Mouse (Mus musculus): ENCODE data around the gene Cnpy2. TPM values are rescaled to one million over a fixed set of nuclear protein-coding genes. Genes with fewer than 3 reads are reported as not detected.

Cnpy2 gene
- polyA plus RNA-seq, 1 experiment from 2014 or later = 253 TPM

DNA sequence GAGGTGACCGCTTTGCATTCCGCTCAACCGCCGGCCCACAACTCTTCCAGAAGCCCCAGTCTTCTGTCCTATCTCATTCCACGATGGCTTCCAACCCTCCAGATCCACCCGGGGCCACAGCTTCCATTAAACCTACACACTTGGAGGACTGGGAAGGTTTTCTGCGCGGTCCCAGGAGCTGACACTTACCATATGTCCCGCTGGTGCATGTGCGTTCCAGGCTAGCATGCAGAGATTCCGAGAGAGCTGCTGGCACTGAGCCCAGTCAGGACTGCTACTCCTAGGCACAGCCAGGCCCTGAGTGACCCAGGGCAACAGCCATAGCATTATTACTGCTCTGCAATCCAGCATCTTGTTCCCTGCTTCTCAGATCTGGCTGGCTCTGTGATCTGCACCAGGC is 24.6 kb upstream of the Cnpy2 start:
- Histone ChIP-seq H3K36me3 (replicated peaks) (peaks cover 5% of the 10 kb centered on the region), H3K9me3 (no peaks in the 10 kb centered on the region), H3K27ac (no peak overlapping the region), H3K4me1 (peaks cover 14% of the 10 kb centered on the region), H3K27me3 (ENCODE audit: poor library complexity, severe bottlenecking) (no peaks in the 10 kb centered on the region), H3K4me3 (no peak overlapping the region)
- DNase-seq (ENCODE audit: extremely low spot score, low spot score) = no peak
- WGBS = 86% methylated on average over 11 of the region's 11 CpGs

DNA sequence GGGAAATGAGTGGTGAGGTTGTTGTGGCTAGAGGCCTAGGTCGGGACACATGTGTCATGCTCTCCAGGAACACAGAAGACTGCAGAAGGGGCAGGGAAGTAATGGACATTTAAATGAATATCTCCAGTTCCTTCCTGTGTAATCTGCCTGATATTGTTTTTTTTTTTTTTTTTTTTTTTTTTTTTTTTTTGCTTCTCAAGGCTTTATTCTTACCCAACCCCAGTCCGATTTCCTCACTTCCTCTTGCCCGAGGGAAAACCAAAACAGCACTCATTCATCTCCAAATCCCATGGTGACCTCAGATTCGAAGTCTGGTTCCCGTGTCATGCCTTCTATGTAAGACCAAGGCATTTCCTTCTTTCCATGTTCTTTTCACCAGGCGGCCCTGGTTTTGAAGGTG is 24.0 kb upstream of the Cnpy2 start:
- H3K27ac ChIP-seq = no peak overlapping the region
- no peak overlapping the region for H3K4me3 ChIP-seq
- H3K9me3 ChIP-seq = no peaks in the 10 kb centered on the region
- no peak for DNase-seq (ENCODE audit: extremely low spot score, low spot score)
- WGBS = 77% methylated on average over 6 of the region's 6 CpGs
- peaks cover 16% of the 10 kb centered on the region for H3K4me1 ChIP-seq
- no peaks in the 10 kb centered on the region for H3K36me3 ChIP-seq (replicated peaks)
- H3K27me3 ChIP-seq (ENCODE audit: poor library complexity, severe bottlenecking) = no peaks in the 10 kb centered on the region

- Histone ChIP-seq H3K4me3 (no peak within 1 kb of the TSS), H3K27me3 (ENCODE audit: poor library complexity, severe bottlenecking) (no peaks in the 10 kb centered on the region), H3K4me1 (peaks cover 19% of the 10 kb centered on the region), H3K9me3 (no peaks in the 10 kb centered on the region), H3K27ac (no peak within 1 kb of the TSS), H3K36me3 (replicated peaks) (no peaks in the 10 kb centered on the region)
- DNase-seq (ENCODE audit: extremely low spot score, low spot score) = no peak
- 87% methylated on average over 11 of the region's 11 CpGs for WGBS
These were observed 23.5 kb upstream of the Cnpy2 start, which contains the start of gene Il23a for GRCm38 (mm10) chr10:128298702-128299171. Gene Il23a (minus strand): TSS chr10:128298752.

GRCm38 (mm10) chr10:128302357-128302756 is 19.9 kb upstream of the Cnpy2 start:
- H3K27ac ChIP-seq = peak overlapping the region; percentile 91
- peak overlapping the region; percentile 60 for H3K4me3 ChIP-seq
- peak; percentile 19 for DNase-seq (ENCODE audit: extremely low spot score, low spot score)
- peaks cover 21% of the 10 kb centered on the region for H3K4me1 ChIP-seq
- H3K9me3 ChIP-seq = no peaks in the 10 kb centered on the region
- 54% methylated on average over 3 of the region's 3 CpGs for WGBS
- no peaks in the 10 kb centered on the region for H3K27me3 ChIP-seq (ENCODE audit: poor library complexity, severe bottlenecking)
- H3K36me3 ChIP-seq (replicated peaks) = peaks cover 20% of the 10 kb centered on the region

- H3K4me1 ChIP-seq = peaks cover 21% of the 10 kb centered on the region
- no peaks in the 10 kb centered on the region for H3K9me3 ChIP-seq
- peak overlapping the region; percentile 91 for H3K27ac ChIP-seq
- peak overlapping the region; percentile 60 for H3K4me3 ChIP-seq
- 1% methylated on average over 9 of the region's 9 CpGs for WGBS
- no peak for DNase-seq (ENCODE audit: extremely low spot score, low spot score)
- no peaks in the 10 kb centered on the region for H3K27me3 ChIP-seq (ENCODE audit: poor library complexity, severe bottlenecking)
- peaks cover 20% of the 10 kb centered on the region for H3K36me3 ChIP-seq (replicated peaks)
These were observed 19.5 kb upstream of the Cnpy2 start for GRCm38 (mm10) chr10:128302785-128303125.

DNA sequence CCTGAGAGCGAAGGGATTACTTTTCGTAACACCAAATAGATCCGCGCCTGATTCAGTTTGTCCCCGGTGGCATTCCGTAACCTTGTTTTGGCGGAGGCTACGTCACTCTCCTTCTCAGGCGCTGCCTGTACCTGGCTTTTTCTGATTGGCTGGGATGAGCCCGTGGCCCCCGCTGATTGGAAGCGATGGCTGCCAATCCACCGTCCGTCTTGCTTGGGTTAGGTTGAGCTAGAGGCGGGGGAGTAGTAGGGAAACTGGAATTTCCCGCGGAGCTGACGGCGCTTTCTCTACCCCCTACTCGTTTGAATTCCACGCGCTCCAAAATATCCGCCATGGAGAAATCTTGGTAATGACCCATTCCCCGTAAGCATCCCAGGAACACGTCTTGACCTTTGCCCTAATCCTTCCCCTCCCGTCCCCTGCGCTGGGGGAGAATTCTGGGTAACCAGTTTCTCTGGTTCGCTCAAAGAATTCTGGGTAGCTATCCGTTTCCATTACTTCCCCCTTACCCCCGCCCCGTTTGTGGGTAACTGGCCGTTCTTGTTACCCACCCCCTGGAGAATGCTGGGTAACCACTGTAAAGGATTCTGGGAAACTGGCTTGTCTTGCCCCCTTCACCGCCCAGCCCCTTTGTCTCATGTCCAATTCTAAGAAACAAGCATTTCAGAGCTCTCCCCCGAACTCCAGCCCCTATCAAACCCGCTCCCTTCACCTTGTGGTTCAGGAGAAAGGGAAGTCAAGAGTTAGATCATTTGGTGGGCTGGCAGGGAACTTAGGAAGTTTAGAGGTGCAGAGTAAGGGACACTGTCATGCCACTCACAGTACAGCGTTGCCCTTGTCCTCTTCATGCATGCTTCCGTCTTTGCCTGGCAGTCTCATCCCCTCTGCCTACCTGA is 18.9 kb upstream of the Cnpy2 start, which contains the start of gene Pan2:
Gene Pan2 (plus strand): TSS at position 210 of the 896 bp plus-strand sequence.
- Histone ChIP-seq H3K27me3 (ENCODE audit: poor library complexity, severe bottlenecking) (no peaks in the 10 kb centered on the region), H3K9me3 (no peaks in the 10 kb centered on the region), H3K36me3 (replicated peaks) (peaks cover 26% of the 10 kb centered on the region), H3K27ac (peak within 1 kb of the TSS; percentile 91), H3K4me1 (peaks cover 21% of the 10 kb centered on the region), H3K4me3 (peak within 1 kb of the TSS; percentile 60)
- peak; percentile 100 for DNase-seq (ENCODE audit: extremely low spot score, low spot score)
- WGBS = 2% methylated on average over 37 of the region's 37 CpGs

- Histone ChIP-seq H3K4me3 (no peak overlapping the region), H3K27me3 (ENCODE audit: poor library complexity, severe bottlenecking) (no peaks in the 10 kb centered on the region), H3K4me1 (peaks cover under 1% of the 10 kb centered on the region), H3K36me3 (replicated peaks) (peaks cover 89% of the 10 kb centered on the region), H3K9me3 (no peaks in the 10 kb centered on the region), H3K27ac (no peak overlapping the region)
- no peak for DNase-seq (ENCODE audit: extremely low spot score, low spot score)
- WGBS = 95% methylated on average over 7 of the region's 7 CpGs
These were observed 12.6 kb upstream of the Cnpy2 start for GRCm38 (mm10) chr10:128309654-128310053.

DNA sequence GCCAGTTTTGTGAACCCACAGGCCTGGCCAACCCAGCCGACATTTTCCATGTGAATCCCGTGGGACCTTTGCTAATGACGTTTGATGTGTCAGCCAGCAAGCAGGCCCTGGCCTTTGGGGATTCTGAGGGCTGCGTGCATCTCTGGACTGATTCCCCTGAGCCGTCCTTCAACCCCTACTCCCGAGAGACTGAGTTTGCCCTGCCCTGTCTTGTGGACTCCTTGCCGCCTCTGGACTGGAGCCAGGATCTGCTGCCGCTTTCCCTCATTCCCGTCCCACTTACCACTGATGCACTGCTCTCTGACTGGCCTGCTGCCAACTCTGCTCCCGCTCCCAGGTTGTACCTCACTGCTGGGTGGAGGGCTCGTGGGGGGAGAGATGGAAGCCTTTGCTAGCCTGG is 12.1 kb upstream of the Cnpy2 start:
- Histone ChIP-seq H3K9me3 (no peaks in the 10 kb centered on the region), H3K4me3 (no peak overlapping the region), H3K27ac (no peak overlapping the region), H3K27me3 (ENCODE audit: poor library complexity, severe bottlenecking) (no peaks in the 10 kb centered on the region), H3K36me3 (replicated peaks) (peaks cover 94% of the 10 kb centered on the region), H3K4me1 (no peaks in the 10 kb centered on the region)
- no peak for DNase-seq (ENCODE audit: extremely low spot score, low spot score)
- WGBS = 91% methylated on average over 11 of the region's 11 CpGs

- Histone ChIP-seq H3K9me3 (no peaks in the 10 kb centered on the region), H3K4me1 (no peaks in the 10 kb centered on the region), H3K27ac (no peak overlapping the region), H3K36me3 (replicated peaks) (peaks cover 93% of the 10 kb centered on the region), H3K4me3 (no peak overlapping the region), H3K27me3 (ENCODE audit: poor library complexity, severe bottlenecking) (no peaks in the 10 kb centered on the region)
- DNase-seq (ENCODE audit: extremely low spot score, low spot score) = no peak
- 91% methylated on average over 4 of the region's 4 CpGs for WGBS
These were observed 11.4 kb upstream of the Cnpy2 start for GRCm38 (mm10) chr10:128310902-128311301.

- Histone ChIP-seq H3K4me3 (no peak overlapping the region), H3K27ac (no peak overlapping the region), H3K27me3 (ENCODE audit: poor library complexity, severe bottlenecking) (no peaks in the 10 kb centered on the region), H3K9me3 (no peaks in the 10 kb centered on the region), H3K4me1 (no peaks in the 10 kb centered on the region), H3K36me3 (replicated peaks) (peaks cover 99% of the 10 kb centered on the region)
- no peak for DNase-seq (ENCODE audit: extremely low spot score, low spot score)
- WGBS = 90% methylated on average over 8 of the region's 8 CpGs
These were observed 6.7 kb upstream of the Cnpy2 start for GRCm38 (mm10) chr10:128315578-128315977.

DNA sequence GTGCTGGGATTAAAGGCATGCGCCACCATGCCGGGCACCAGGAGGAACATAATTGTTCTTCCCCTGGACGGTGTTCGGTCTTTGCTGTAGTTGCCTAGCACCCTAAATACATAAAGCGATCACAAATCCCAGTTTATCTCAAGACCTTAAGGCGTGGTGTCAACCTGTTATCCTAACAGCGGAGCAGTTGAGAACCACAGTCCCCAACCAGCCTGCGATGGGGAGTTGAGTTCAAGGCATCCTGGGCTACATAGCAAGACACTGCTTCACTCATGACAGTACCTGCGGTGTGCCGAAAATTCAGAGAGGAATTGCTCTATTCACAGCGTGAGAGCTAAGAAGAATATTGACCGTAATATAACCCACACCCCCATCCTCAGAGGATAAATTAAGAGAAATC is 618 bp upstream of the Cnpy2 start:
- H3K36me3 ChIP-seq (replicated peaks) = peaks cover 79% of the 10 kb centered on the region
- 65% methylated on average over 12 of the region's 12 CpGs for WGBS
- H3K4me1 ChIP-seq = peaks cover 20% of the 10 kb centered on the region
- H3K27ac ChIP-seq = peak overlapping the region; percentile 96
- H3K9me3 ChIP-seq = no peaks in the 10 kb centered on the region
- H3K27me3 ChIP-seq (ENCODE audit: poor library complexity, severe bottlenecking) = no peaks in the 10 kb centered on the region
- peak overlapping the region; percentile 85 for H3K4me3 ChIP-seq
- DNase-seq (ENCODE audit: extremely low spot score, low spot score) = peak; percentile 20

- no peak for DNase-seq (ENCODE audit: extremely low spot score, low spot score)
- WGBS = 90% methylated on average over 8 of the region's 8 CpGs
- no peaks in the 10 kb centered on the region for H3K27me3 ChIP-seq (ENCODE audit: poor library complexity, severe bottlenecking)
- H3K4me1 ChIP-seq = peaks cover 20% of the 10 kb centered on the region
- peak overlapping the region; percentile 96 for H3K27ac ChIP-seq
- no peaks in the 10 kb centered on the region for H3K9me3 ChIP-seq
- H3K36me3 ChIP-seq (replicated peaks) = peaks cover 79% of the 10 kb centered on the region
- peak overlapping the region; percentile 85 for H3K4me3 ChIP-seq
These were observed 1.3 kb downstream of the Cnpy2 start for GRCm38 (mm10) chr10:128323516-128323915.

DNA sequence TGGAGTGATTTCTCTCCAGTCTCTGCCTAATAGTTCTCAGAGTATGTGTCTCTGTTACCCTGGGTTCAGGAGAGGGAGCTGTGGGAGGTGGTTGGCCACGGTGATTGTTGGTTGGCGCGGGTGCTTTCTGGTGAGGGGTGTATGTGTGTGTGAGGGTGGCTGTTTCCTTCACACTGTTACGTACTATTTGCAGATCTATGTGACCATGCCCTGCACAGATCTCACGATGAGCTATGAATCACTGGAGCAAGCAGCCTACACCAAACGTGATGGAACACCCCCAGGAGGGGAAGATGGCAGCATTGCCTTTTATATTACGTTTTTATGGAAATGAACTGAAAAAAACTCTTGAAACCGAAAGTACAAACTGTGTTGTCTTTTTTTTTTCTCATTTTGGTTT is 4.6 kb downstream of the Cnpy2 start:
- Histone ChIP-seq H3K27me3 (ENCODE audit: poor library complexity, severe bottlenecking) (no peaks in the 10 kb centered on the region), H3K36me3 (replicated peaks) (peaks cover 60% of the 10 kb centered on the region), H3K4me3 (no peak overlapping the region), H3K4me1 (peaks cover 15% of the 10 kb centered on the region), H3K27ac (no peak overlapping the region), H3K9me3 (no peaks in the 10 kb centered on the region)
- 95% methylated on average over 8 of the region's 8 CpGs for WGBS
- no peak for DNase-seq (ENCODE audit: extremely low spot score, low spot score)
